Mouse (Mus musculus) left cerebral cortex, adult 18-20 months (tissue): ENCODE measurements around the gene Tmem204. TPM values are rescaled to one million over a fixed set of nuclear protein-coding genes. Genes with fewer than 3 reads are reported as not detected.
A peak's percentile ranks its signal among the peaks of the same experiment; 100 is the strongest.
"Not testable (repeated sequence)": the region's sequence is repeated elsewhere in the genome, so short reads cannot be mapped to it uniquely, and the experiment has no call there.

Experiments used
- DNase-seq, 2 experiments: peaks; one replicate each; pipeline ENCODE4 v3.0.0; 2021 to 2022; ENCODE audit warnings: low spot score in 2 of 2, mixed read lengths in 1 of 2
- long read RNA-seq, 2 experiments: library from polyadenylated mRNA; stranded (forward); transcript quantifications; one replicate each; pipeline ENCODE4 v2.0.0; 2021
- total RNA-seq, 2 experiments: library from RNA; stranded (reverse); gene quantifications; 2 replicates each; pipeline ENCODE4 v1.2.3; 2021

Gene Tmem204
- total RNA-seq: 1 to 10 TPM; 8.9 to 9.4 TPM
- long read RNA-seq, experiment 1, transcript Tmem204-201 (3 exons, 1,846 nt): major isoform, 21 of 23 reads
- long read RNA-seq, experiment 1, partial matches to known transcripts: 0 of 23 reads
- long read RNA-seq, experiment 1, other reads (novel, unspliced or antisense): 1 of 23 reads
- long read RNA-seq, experiment 2, transcript Tmem204-201 (3 exons, 1,846 nt): major isoform, 9 of 11 reads
- long read RNA-seq, experiment 2, partial matches to known transcripts: 1 of 11 reads
- long read RNA-seq, experiment 2, other reads (novel, unspliced or antisense): 1 of 11 reads

DNA sequence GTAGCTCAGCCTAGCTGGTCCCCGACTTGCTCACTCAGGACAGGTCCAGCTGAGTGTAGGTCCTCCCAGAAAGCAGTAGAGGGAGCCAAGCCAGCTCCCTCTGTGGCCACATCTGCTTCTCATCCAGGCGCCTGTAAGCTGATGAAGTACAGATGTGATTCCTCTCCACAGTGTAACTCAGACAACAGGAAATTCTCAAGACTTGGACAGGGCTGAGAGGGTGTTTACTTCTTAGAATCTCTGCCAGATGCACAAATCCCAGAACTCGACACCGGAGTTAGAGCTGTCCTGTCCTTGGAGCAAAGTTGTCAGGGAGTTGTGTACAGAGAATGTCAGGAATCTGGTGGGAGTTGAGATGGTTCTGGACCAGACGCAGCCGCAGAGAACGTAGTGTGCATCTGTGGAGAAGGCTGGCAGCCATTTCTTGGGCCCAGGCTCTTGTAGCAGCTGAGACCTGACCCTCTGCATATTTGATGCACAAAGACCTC lies at the start of gene Tmem204:
Gene Tmem204, minus strand, starts transcription at position 148 of the 488 bp plus-strand sequence.
- DNase-seq: no peak

DNA sequence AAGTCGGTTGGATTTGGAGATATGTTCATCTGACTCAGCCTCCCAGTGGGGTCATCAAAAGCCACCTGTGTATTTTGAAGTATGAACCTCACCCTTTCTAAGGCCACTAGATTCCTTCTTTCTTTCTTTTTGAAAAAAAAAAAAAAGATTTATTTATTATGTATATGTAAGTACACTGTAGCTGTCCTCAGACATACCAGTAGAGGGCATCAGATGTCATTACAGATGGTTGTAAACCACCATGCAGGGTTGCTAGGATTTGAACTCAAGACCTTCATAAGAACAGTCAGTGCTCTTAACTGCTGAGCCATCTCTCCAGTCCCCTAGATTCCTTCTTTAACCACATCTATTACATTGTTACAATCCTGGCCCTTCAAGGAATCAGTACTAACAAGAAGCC lies 46.7 kb upstream of the Tmem204 start:
- no peak for DNase-seq

DNA sequence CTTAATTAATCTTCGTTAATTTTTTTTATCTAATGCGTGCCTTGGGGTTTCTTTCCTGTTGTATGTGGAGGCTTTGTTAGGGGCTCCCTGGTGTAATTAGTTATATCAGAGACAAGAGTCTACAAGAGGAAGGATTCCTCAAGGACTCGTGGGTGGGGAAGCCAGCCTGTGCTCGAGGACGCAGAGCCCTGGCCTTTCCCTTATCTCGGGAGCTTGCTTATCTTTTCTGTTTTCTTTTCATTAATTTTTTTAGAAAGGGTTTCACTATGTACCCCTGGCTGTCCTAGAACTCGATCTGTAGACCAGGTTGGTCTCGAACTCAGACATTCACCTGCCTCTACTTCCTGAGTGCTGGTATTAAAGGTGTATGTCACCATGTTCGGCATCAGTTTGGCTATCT lies 44.3 kb upstream of the Tmem204 start:
- no peak for DNase-seq

DNA sequence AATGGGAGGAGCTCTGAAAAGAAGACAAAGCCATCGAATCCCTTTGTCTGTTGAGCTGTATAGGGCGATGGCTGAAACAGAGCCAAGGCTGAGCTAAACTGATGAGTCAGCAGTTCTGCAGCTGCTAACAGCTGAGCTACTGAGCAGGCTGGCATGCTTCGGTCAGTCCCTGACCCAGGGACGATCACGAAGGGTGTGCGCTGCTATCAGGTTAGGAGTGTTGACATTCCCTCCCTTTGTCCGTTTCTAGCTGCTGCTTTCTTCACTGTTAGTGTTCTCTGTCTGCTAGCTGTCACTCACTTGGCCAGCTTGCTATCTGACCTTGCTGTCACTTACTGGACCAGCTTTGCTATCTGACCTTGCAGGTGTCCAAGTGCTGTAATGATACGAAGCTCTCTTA lies 43.7 kb upstream of the Tmem204 start:
- no peak for DNase-seq

- not testable (repeated sequence) for DNase-seq
Observed at GRCm38 (mm10) chr17:25125442-25126060, 42.2 kb upstream of the Tmem204 start.

- no peak for DNase-seq
Observed at GRCm38 (mm10) chr17:25123979-25124378, 40.6 kb upstream of the Tmem204 start.

GRCm38 (mm10) chr17:25120406-25120805 lies 37.0 kb upstream of the Tmem204 start, which contains the start of gene Ptx4:
TSS of gene Ptx4 (plus strand) at chr17:25120760.
- no peak for DNase-seq

GRCm38 (mm10) chr17:25117263-25117662 lies 33.9 kb upstream of the Tmem204 start:
- no peak for DNase-seq

- peak; percentile 93 to 94 for DNase-seq
Observed at GRCm38 (mm10) chr17:25115664-25116432, 32.5 kb upstream of the Tmem204 start, which contains the start of gene Telo2. TSS of gene Telo2 (minus strand) at chr17:25115967.

DNA sequence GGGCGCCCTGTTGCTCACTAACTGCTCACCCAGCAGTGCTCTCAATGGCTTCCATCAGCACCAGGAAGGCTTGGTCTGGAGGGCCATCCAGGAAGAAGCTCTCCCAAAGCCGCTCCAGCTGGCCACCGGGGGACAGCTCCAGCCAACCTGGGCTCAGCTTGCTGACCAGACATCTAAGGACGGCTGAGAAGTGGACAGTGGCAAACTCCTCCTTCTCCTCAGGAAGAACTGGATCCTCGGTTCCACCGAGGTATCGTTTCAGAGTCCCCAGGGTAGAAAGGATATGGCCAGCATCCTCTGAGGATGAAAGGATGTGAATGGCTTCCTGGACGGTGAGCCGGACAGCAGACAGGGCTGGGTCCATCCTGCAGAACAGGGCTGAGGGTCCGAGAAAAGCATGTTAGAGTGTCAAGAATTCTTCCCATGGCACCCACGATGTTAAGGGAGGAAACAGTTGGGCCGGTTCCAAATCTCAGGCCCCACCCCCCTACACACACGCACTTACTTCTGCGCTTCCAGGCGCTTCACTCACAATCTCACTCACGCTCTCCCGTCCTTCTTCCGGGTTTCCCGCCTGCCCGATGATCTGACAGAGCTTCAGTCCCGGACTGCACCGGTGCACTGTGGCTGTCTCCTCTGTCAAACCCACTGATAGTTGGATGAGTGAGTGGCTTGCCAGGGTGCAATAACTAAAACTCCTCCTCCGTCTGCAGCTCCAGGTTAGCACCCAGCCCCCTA lies 31.7 kb upstream of the Tmem204 start:
- peak in 1 of 2 experiments; percentile 9 for DNase-seq

DNA sequence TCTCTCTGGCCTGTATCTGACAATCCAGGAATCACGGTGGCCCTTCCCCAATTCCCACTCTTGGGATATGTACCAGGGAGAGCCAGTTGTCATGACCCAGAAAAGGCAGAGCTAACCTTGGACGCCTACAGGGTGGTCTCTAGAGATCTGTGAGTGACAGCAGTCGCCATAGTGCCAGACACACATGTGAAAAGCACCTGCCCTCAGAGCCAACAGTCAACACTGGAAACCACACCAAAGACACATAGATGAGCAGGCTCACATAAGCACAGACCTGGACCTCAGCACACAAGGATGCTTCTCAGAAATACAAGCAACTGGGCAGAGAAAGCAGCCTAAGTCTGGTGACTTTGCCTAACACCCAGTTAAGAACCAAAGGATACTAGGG lies 29.0 kb upstream of the Tmem204 start:
- no peak for DNase-seq

GRCm38 (mm10) chr17:25111739-25112422 lies 28.5 kb upstream of the Tmem204 start:
- DNase-seq: peak; percentile 39 to 41

DNA sequence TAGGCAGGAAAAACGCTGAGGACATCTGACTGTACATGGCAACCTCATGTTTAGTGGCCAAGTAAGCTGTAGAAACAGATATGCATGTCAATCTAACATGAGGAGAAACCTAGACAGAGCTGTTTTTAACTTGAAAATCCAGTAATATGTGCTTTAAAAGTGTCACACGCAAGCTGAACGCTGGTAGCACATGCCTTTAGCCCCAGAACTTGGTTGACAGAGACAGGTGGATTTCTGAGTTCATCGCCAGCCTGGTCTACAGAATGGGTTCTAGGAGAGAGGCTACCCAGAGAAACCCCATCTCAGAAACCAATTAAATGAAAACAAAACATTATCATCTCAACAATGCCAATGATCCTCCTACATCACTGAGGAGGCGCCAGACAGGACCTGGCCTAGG lies 27.8 kb upstream of the Tmem204 start:
- no peak for DNase-seq

- no peak for DNase-seq
Observed at GRCm38 (mm10) chr17:25110590-25110989, 27.2 kb upstream of the Tmem204 start.

GRCm38 (mm10) chr17:25109578-25109977 lies 26.2 kb upstream of the Tmem204 start:
- DNase-seq: no peak

DNA sequence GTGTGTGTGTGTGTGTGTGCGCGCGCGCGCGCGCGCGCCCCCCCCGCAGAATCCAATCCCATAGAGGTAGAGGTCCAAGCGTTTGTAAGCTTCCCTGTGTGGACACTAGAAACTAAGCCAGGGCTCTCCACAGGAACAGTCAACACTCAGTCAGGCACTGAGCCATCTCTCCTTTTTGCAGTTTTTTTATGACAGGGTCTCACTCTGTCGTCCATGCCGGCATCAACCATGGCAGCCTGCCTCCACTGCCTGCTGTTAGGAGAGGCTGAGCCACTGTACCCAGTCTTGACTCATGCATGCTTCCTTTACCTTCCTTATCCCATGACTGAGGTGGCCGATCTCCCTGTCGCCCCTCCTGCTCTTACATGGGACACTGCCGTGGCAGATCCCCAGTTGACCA lies 24.4 kb upstream of the Tmem204 start:
- no peak for DNase-seq

- no peak for DNase-seq
Observed at GRCm38 (mm10) chr17:25101338-25101737, 17.9 kb upstream of the Tmem204 start.

GRCm38 (mm10) chr17:25100052-25100451 lies 16.7 kb upstream of the Tmem204 start:
- DNase-seq: no peak

DNA sequence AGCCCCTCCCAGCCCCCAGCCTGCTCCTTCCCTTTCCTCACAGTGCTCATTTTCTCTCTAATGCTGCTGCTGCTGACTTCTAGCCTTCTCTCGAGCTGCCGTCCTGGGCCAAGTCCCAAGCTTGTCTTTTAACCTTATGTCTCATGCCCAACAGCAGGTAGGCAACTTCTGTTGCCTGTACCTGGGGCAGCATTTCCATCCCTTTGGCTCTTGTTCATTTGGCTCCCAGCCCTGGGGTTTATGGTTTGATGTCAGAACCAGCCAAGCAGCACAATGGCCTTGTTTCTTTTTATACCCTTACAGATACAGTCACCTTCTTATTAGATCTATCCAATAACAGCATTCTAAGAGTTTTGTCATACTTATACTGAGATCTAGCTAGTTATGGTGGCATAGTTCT lies 12.8 kb upstream of the Tmem204 start:
- DNase-seq: no peak

- DNase-seq: no peak
Observed at GRCm38 (mm10) chr17:25090450-25090849, 7.1 kb upstream of the Tmem204 start.

- DNase-seq: no peak
Observed at GRCm38 (mm10) chr17:25089158-25089557, 5.8 kb upstream of the Tmem204 start.
